Mouse (Mus musculus) large intestine, adult 2 months (tissue): Measurements from ENCODE around the gene Ipmk. TPM values are rescaled to one million over a fixed set of nuclear protein-coding genes. Genes with fewer than 3 reads are reported as not detected.
A peak's percentile ranks its signal among the peaks of the same experiment; 100 is the strongest.

Experiments
- DNase-seq: peaks from one replicate; pipeline ENCODE4 v3.0.0-alpha.2; 2012; ENCODE audit warnings: low read depth, low spot score
- WGBS: fragments of 180-500 bp; shearing (Covaris S2); methylation state at CpG from one replicate; pipeline ENCODE4 v1.1.7; 2018; 5-methylcytosine and 5-hydroxymethylcytosine counted together
- polyA plus RNA-seq: library from polyadenylated mRNA; depleted of rRNA; stranded (reverse); fragments of >200 nt; gene quantifications from 2 replicates; pipeline ENCODE4 v1.2.3, GENCODE M21; 2012; rRNA removed

The Ipmk gene
- polyA plus RNA-seq, 1 experiment, result 47.1 TPM

DNA sequence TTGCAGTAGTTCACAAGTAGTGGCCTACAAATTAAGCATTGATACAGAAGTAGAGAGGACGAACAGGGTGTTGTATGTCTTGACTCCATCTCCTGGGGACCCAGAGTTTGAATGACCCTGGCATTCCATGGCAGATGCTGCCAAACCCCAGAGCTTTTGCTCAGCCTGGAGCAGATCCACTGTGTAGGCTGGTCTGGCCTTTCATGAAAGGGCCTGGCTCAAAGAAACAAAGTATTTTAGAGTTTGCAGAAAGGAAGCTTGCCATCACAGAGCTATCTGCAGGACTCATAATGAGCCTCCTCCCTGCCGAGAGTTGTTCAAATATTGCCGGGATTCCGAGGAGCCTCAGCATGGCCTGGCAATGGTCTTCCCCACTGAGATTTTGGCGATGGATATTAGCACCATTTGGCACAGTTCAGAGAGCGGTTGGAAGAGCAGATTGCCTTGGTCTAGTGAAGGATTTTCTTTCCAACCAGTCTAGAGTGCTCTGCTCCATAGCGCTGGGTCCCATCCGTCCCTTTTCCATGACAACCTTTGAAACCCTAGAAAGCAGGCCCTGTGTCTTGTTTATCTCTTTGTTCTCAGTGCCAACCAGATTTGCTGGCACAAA lies 129.0 kb downstream of the Ipmk start:
- WGBS, result 60% methylated on average over 8 of the region's 8 CpGs
- no peak for DNase-seq

DNA sequence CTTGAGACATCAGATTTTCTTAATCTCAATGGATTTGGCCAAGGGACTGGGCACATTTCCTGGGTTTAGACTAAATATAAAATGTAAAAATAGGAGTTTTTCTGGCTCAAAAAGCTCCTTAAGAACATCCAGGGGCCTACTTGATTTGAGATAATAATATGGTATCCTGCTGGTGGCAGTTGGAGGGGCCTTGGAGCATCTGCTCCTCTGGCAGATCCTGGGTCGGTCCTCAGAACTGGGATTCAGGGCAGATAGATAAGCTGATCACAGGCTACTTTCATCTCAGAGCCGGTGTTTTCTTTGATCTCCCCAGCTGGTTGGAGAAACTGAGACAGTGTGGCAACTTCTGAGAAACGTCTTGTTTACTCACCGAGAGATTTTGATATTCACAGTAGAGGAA lies 129.6 kb downstream of the Ipmk start:
- 53% methylated on average over 4 of the region's 4 CpGs for whole genome bisulfite sequencing
- no peak for DNase-seq

DNA sequence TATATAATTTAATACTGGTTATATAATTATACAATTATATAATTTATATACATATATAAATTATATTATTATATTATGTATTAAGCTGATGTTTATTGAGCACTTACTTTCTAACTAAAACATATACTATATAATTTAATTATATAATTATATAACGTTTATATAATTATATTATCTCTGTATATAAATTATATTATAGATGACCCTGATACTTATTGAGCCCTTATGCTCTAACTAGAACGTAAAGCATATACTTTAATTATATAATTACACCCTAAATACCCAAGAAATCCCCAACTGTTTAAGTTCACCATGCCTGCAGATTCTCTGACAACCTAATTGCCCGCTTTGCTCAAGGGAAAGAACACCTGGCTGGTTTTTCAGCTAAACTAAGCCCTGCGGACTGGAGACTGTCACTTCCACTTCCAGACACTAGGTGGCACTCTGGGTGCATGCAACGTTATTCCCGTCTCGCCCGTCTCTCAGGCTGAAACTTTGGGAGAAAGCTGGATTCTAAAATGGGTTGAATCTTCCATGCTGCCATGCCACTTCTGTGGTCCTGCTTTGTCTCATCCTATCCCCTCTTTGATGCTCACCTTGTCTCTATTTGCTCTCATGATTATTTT lies 132.2 kb downstream of the Ipmk start:
- 8% methylated on average over 8 of the region's 8 CpGs for WGBS
- peak; percentile 28 for DNase-seq

Other genes with a start within 250 kb of the Ipmk start
- 2.1 and 4.3 TPM in 2 replicates for gene Bicc1, start 188.1 kb upstream of the Ipmk start, polyA plus RNA-seq
- 7.4 and 7.9 TPM in 2 replicates for gene Tfam, start 109.5 kb upstream of the Ipmk start, polyA plus RNA-seq
- gene Ube2d1, start 62.5 kb upstream of the Ipmk start, polyA plus RNA-seq, result 17.0 and 24.8 TPM in 2 replicates
- 62.2 and 67.7 TPM in 2 replicates for gene Cisd1, start 2.8 kb upstream of the Ipmk start, polyA plus RNA-seq